Mouse (Mus musculus) kidney, postnatal 0 days (tissue): ENCODE results near the gene Rap1gap. TPM values are rescaled to one million over a fixed set of nuclear protein-coding genes. Genes with fewer than 3 reads are reported as not detected.

Experiments
- ATAC-seq: fragments of 200-750 bp; cut with Nextera tagmentation; replicated peaks from 2 replicates; pipeline ENCODE4 v1.8.0; 2017; ENCODE audit warnings: low read depth, moderate number of reproducible peaks, moderate TSS enrichment, moderate library complexity; ENCODE audit not compliant: low FRiP score
- DNase-seq: peaks from one replicate; pipeline ENCODE4 v3.0.0-alpha.2; 2016; ENCODE audit warnings: low spot score
- H3K27ac ChIP-seq: fragments of 300-500 bp; sonication (generic); 2 replicates; pipeline ENCODE4 v1.5.1; 2014; ENCODE audit warnings: mild to moderate bottlenecking
- H3K27me3 ChIP-seq: fragments of 300-500 bp; sonication (generic); 2 replicates; pipeline ENCODE4 v1.6.1; 2014; ENCODE audit warnings: low read length, mixed read lengths; ENCODE audit not compliant: insufficient read depth
- H3K36me3 ChIP-seq: fragments of 300-500 bp; sonication (generic); 2 replicates; pipeline ENCODE4 v1.6.1; 2014; ENCODE audit warnings: low read length, mixed read lengths; ENCODE audit not compliant: insufficient read depth
- H3K4me1 ChIP-seq: fragments of 300-500 bp; sonication (generic); replicated peaks from 2 replicates; pipeline ENCODE4 v1.6.1; 2014; ENCODE audit warnings: antibody characterized with exemption, low read length, mixed read lengths; ENCODE audit not compliant: insufficient read depth
- H3K4me2 ChIP-seq: fragments of 300-500 bp; sonication (generic); 2 replicates; pipeline ENCODE4 v1.6.1; 2014; ENCODE audit warnings: mild to moderate bottlenecking, low read length, moderate library complexity, mixed read lengths
- H3K4me3 ChIP-seq: fragments of 300-500 bp; sonication (generic); replicated peaks from 2 replicates; pipeline ENCODE4 v1.5.1; 2014; ENCODE audit warnings: low read depth, low read length
- H3K9ac ChIP-seq: fragments of 300-500 bp; sonication (generic); 2 replicates; pipeline ENCODE4 v1.6.1; 2014; ENCODE audit warnings: low read depth, low read length
- H3K9me3 ChIP-seq: fragments of 300-500 bp; sonication (generic); replicated peaks from 2 replicates; pipeline ENCODE4 v1.6.1; 2016; ENCODE audit warnings: low read length, inconsistent platforms, mixed read lengths
- CTCF ChIP-seq: IDR thresholded peaks from 2 replicates; pipeline ENCODE4 v1.5.1; 2016; ENCODE audit warnings: antibody characterized with exemption, low read depth, mild to moderate bottlenecking, moderate library complexity
- WGBS: fragments of 180-500 bp; shearing (Covaris S2); extraction: QIAGEN DNeasy Blood & Tissue Kit; methylation state at CpG from one replicate; pipeline ENCODE4 v1.1.7; 2014; 5-methylcytosine and 5-hydroxymethylcytosine counted together
- polyA plus RNA-seq: library from polyadenylated mRNA; unstranded; fragments of >200 nt; fragmentation: Nextera tagmentation; extraction: Ambion mirVana; gene quantifications from 2 replicates; pipeline ENCODE4 v1.2.1, GENCODE M21; 2015

Gene Rap1gap
- polyA plus RNA-seq, 1 experiment from 2014 or later, result 30.6 TPM

DNA sequence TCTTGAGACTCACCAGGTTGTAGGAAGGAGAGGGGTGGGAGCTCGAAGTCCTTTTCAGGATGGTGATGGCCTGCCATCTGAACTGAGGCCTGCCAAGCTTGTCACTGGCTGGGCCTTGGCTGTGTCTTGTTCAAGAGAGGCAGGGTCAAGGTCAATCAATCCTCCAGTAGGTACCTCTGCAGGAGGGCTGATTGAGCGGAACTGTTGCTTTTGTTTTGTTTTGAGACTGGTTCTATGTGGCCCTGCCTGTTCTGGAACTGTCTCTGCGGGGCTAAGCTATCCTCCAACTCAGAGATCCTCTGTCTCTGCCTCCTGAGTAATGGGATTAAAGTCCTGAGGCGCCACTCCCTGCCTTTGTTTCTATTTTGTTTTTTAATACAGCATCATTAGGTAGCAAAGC lies 5.0 kb upstream of the Rap1gap start:
- Histone ChIP-seq H3K27ac (no peak overlapping the region), H3K4me3 (no peak overlapping the region), H3K9ac (no peak overlapping the region), H3K9me3 (no peaks in the 10 kb centered on the region), H3K27me3 (peaks cover 6% of the 10 kb centered on the region; the same call in 1 of the 2 replicates), H3K4me2 (no peak overlapping the region), H3K36me3 (peaks cover 27% of the 10 kb centered on the region; the same call in 1 of the 2 replicates), H3K4me1 (0 out of 2 replicates have a peak, but pooled peaks cover 11% of the 10 kb centered on the region)
- DNase-seq (no peak), ATAC-seq (no peak)
- WGBS, result 80% methylated on average over 4 of the region's 4 CpGs
- no peak for TF ChIP-seq CTCF

DNA sequence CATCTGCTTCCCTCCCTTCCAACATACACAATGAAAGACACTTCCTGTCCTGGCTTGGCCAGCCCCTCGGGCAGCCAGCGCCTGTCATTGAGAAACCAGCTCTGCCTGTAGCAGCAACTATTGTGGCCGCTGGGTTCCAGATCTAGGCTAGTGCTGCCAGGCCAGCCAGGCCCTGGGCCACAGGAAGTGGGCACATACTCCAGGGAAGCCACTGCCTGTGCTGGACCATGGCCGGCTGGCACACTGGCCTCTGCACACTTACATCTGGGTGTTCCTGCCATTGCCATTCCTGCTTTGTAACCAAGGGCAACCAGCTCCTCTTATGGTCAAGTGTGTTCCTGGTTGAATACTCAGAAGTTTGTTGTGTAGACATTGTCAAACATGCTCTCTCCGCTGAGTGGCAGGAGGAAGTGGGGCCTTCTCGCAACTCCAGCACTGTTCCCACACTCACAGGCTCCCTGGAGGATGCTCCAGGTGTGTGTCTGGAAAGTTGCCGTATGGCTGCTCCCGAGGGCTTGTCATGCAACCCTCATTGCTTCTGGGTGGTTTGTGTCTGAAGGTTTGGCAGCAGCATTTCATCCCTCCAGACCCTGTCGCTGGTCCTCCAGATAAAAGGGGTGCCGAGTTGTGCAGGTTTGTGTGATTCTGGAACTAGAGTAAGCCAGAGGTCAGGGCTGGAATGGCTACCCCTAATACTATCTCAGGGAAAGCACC lies 4.0 kb upstream of the Rap1gap start:
- no peak for ATAC-seq
- Histone ChIP-seq H3K4me3 (no peak overlapping the region), H3K4me2 (no peak overlapping the region), H3K27ac (peak overlapping the region; percentile 61), H3K4me1 (0 out of 2 replicates have a peak, but pooled peaks cover 17% of the 10 kb centered on the region), H3K9ac (no peak overlapping the region), H3K27me3 (peaks cover 10% of the 10 kb centered on the region; the same call in 1 of the 2 replicates), H3K36me3 (peaks cover 18% of the 10 kb centered on the region; the same call in 1 of the 2 replicates), H3K9me3 (no peaks in the 10 kb centered on the region)
- DNase-seq, result no peak
- WGBS, result 63% methylated on average over 10 of the region's 10 CpGs
- no peak for TF ChIP-seq CTCF

DNA sequence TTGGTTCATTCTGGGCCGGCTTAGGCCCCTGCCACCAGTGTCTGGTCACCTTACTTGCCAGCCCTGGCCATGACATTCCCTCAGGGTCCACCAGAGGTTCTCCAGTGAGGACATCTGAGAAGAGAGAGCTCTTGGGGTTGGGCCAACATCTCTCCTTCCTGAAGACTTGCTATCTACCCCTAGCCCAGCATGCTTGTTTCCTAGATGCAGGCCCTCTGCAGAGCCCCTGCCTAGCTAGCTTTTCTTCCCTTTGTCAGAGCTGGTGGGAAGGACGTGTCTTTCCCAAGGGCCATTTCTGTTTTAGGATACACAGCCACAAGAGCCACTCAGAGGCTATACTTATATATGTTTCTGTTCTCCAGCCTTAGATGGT lies 3.5 kb upstream of the Rap1gap start:
- H3K4me1 ChIP-seq, result 0 out of 2 replicates have a peak, but pooled peaks cover 17% of the 10 kb centered on the region
- peaks cover 14% of the 10 kb centered on the region; the same call in 1 of the 2 replicates for H3K36me3 ChIP-seq
- no peak overlapping the region for H3K9ac ChIP-seq
- no peak for TF ChIP-seq CTCF
- no peak overlapping the region for H3K4me3 ChIP-seq
- no peak for DNase-seq
- H3K4me2 ChIP-seq, result no peak overlapping the region
- peak overlapping the region; percentile 61 for H3K27ac ChIP-seq
- WGBS, result 68% methylated on average over 2 of the region's 2 CpGs
- H3K27me3 ChIP-seq, result peaks cover 10% of the 10 kb centered on the region; the same call in 1 of the 2 replicates
- H3K9me3 ChIP-seq, result no peaks in the 10 kb centered on the region
- no peak for ATAC-seq

DNA sequence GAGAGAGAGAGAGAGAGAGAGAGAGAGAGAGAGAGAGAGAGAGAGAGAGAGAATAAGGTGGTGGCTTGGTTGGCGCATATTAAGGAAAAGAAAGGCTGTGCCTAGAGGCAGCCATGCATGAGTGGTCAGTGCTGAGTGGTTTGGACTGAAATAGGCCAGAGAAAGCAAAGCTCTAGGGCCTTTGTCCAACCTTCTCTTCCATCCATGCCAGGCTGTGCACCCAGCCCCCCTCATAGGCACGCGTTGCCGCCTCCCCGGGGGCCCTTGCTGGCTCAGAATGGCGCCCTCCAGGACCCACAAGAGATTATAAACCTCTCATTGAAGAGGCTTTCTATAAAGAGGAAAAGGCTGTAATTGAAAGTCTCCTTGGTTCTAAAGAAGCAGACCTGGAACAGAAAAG lies 3.0 kb upstream of the Rap1gap start:
- ATAC-seq, result 0 out of 2 replicates have a peak, but pooled peaks have one; percentile 33
- H3K27ac ChIP-seq, result peak overlapping the region; percentile 34; the same call in 1 of the 2 replicates
- 0 out of 2 replicates have a peak, but pooled peaks cover 17% of the 10 kb centered on the region for H3K4me1 ChIP-seq
- H3K36me3 ChIP-seq, result peaks cover 9% of the 10 kb centered on the region; the same call in 1 of the 2 replicates
- no peak overlapping the region for H3K9ac ChIP-seq
- no peak for TF ChIP-seq CTCF
- H3K4me3 ChIP-seq, result no peak overlapping the region
- H3K27me3 ChIP-seq, result peaks cover 10% of the 10 kb centered on the region; the same call in 1 of the 2 replicates
- H3K9me3 ChIP-seq, result no peaks in the 10 kb centered on the region
- no peak for DNase-seq
- no peak overlapping the region for H3K4me2 ChIP-seq
- WGBS, result 63% methylated on average over 6 of the region's 6 CpGs

DNA sequence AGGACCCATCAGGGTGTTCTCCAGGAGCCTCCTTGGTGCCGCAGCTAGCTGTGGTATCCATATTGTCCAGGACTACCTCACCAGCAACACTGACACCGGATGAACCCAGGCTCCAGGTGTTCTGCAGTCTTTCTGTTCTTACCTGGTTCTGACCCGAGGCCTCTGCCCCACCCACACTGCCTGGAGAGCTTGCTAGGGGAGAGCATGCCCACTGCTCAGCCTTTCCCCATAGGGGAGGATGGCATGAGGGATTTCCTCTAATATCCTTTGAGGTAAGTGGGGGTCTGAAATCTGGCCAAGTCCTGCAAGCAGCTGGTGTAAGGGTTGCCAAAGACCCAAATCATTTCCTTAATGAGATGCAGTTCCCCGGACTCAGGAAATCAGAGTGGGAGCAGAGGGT lies 1.0 kb upstream of the Rap1gap start:
- Histone ChIP-seq H3K9ac (no peak overlapping the region), H3K27ac (no peak overlapping the region), H3K9me3 (no peaks in the 10 kb centered on the region), H3K4me1 (0 out of 2 replicates have a peak, but pooled peaks cover 17% of the 10 kb centered on the region), H3K36me3 (no peaks in the 10 kb centered on the region), H3K4me2 (no peak overlapping the region), H3K27me3 (peaks cover 10% of the 10 kb centered on the region; the same call in 1 of the 2 replicates), H3K4me3 (no peak overlapping the region)
- no peak for TF ChIP-seq CTCF
- no peak for DNase-seq
- 76% methylated on average over 4 of the region's 4 CpGs for WGBS
- ATAC-seq, result no peak

DNA sequence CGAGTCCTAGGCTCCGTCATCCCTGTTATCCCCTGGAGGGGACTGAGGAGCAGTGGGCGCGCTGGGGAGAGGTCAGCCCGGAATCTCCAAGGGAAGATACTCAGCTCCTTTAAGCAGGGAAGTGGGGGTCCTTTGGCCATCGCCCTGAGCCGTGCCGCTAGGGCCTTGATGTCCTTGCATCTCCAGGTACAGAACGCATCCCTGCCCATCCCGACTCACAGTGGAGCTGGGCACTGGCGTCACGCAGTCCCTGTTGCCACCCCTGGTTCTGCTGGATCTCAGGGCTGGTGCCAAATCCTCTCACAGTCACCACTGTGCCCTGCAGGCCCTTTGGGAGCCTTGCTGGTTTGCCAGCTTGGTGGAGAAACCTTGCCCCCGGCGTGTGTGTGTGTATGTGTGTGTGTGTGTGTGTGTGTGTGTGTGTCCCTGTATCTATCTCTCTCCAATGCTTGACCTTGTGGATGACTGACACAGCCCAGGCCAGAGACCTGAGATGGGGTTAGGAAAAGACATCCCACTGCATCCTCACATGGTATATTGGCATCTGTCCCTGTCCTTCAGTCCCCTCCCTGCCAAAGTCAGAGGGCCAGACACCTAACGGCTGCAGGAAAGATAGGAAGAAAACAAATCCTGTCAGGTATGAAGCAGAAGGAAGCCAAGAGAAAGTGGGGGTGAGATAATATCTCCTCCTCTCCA lies 602 bp downstream of the Rap1gap start:
- H3K9me3 ChIP-seq, result no peaks in the 10 kb centered on the region
- peak overlapping the region; percentile 47 for H3K4me3 ChIP-seq
- no peaks in the 10 kb centered on the region for H3K36me3 ChIP-seq
- H3K27me3 ChIP-seq, result peaks cover 10% of the 10 kb centered on the region; the same call in 1 of the 2 replicates
- peak overlapping the region; percentile 90 for H3K4me2 ChIP-seq
- TF ChIP-seq CTCF, result no peak
- 16% methylated on average over 15 of the region's 15 CpGs for WGBS
- ATAC-seq (no peak), DNase-seq (no peak)
- peak overlapping the region; percentile 57 for H3K9ac ChIP-seq
- 0 out of 2 replicates have a peak, but pooled peaks cover 16% of the 10 kb centered on the region for H3K4me1 ChIP-seq
- 0 out of 2 replicates have a peak overlapping the region, but pooled peaks have one; percentile 4 for H3K27ac ChIP-seq
